Mouse (Mus musculus): Measurements from ENCODE around the gene Hist1h4d.
"Not testable (repeated sequence)": the region's sequence is repeated elsewhere in the genome, so short reads cannot be mapped to it uniquely, and the experiment has no call there.

The Hist1h4d gene

GRCm38 (mm10) chr13:23573034-23573897 is 8.1 kb upstream of the Hist1h4d start:
- DNase-seq (ENCODE audit: extremely low read depth, low read depth), result not testable (repeated sequence)

DNA sequence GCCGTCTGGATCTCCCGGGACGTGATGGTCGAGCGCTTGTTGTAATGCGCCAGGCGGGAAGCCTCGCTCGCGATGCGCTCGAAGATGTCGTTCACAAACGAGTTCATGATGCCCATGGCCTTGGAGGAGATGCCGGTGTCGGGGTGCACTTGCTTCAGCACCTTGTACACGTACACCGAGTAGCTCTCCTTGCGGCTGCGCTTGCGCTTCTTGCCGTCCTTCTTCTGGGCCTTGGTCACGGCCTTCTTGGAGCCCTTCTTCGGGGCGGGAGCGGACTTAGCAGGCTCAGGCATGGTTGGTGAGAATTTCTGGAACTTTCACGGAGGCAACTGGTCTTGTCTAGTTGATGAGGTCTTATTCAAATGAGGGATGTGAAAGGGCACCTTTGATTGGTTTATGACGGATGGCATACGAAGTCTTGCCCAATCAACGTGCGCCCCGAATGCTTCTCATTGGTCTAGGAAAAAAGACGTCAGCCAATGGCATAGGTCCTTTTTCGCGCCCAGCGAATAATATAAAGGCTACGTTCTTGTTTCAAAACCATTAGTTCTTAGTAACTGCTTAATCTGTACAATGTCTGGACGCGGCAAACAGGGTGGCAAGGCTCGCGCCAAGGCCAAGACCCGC is 7.4 kb upstream of the Hist1h4d start, which contains the start of the genes Hist1h2bf and Hist1h2ad:
Hist1h2bf (minus strand) TSS at position 299 of the 627 bp plus-strand sequence.
Hist1h2ad (plus strand) TSS at position 484 of the 627 bp plus-strand sequence.
- peak; percentile 99 for DNase-seq (ENCODE audit: extremely low read depth, low read depth)

GRCm38 (mm10) chr13:23574546-23575170 is 6.7 kb upstream of the Hist1h4d start:
- peak; percentile 56 for DNase-seq (ENCODE audit: extremely low read depth, low read depth)

- DNase-seq (ENCODE audit: extremely low read depth, low read depth), result peak; percentile 95
These were observed 6.0 kb upstream of the Hist1h4d start, which contains the start of gene Hist1h3d for GRCm38 (mm10) chr13:23575271-23575851. Gene Hist1h3d (plus strand): TSS chr13:23575763.

- DNase-seq (ENCODE audit: extremely low read depth, low read depth), result not testable (repeated sequence)
These were observed 5.5 kb upstream of the Hist1h4d start for GRCm38 (mm10) chr13:23575864-23576313.

- DNase-seq (ENCODE audit: extremely low read depth, low read depth), result peak; percentile 58
These were observed 5.0 kb upstream of the Hist1h4d start for GRCm38 (mm10) chr13:23576351-23576881.

- DNase-seq (ENCODE audit: extremely low read depth, low read depth), result no peak
These were observed 4.3 kb upstream of the Hist1h4d start for GRCm38 (mm10) chr13:23576906-23577639.

DNA sequence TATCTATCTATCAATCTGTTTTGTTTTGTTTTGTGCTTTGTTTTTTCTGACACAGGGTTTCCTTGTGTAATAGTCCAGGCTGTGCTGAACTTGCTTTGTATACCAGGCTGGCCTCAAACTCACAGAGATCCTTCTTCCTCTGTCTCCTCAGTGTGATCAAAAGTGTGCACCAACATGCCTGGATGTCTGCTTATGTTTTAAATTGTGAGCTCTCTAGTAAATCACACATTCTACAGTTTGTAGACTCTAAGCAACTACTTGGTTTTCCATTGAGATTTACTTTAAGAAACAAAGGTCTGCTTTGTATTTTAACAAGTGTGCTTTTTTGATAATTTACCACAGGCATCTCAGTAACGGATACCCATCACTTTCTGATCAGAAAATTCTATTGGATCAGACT is 3.6 kb upstream of the Hist1h4d start:
- no peak for DNase-seq (ENCODE audit: extremely low read depth, low read depth)

GRCm38 (mm10) chr13:23582219-23583056 is 1.0 kb downstream of the Hist1h4d start:
- DNase-seq (ENCODE audit: extremely low read depth, low read depth), result no peak

DNA sequence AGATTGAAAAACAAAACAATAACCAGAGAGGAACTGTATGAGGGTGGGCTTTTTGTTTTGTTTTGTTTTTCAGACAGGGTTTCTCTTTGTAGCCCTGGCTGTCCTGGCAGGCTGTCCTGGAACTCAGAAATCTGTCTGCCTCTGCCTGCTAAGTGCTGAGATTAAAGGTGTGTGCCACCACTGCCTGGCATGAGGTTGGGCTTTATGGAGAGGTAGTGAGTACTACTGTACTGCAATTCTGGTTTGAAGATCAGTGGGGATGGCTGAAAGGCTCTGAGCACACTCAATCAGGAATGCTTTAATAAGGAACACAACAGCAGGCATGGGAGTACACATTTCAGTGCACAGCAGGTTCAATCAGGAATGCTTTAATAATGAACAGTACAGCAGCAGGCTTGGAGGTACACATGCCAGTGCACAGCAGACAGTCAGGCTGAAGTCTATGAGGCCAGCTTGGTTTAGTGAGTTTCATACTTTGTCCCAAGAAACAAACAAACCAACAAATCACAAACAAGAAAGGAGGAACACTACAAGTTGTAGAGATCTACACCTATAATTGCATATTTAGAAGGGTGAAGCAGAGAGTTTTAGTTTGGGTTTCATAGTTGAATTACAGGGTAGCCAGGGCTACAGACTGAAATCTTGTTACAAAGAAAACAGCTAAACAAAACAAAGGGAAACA is 2.1 kb downstream of the Hist1h4d start:
- no peak for DNase-seq (ENCODE audit: extremely low read depth, low read depth)

GRCm38 (mm10) chr13:23584331-23584730 is 2.9 kb downstream of the Hist1h4d start:
- DNase-seq (ENCODE audit: extremely low read depth, low read depth), result no peak

- DNase-seq (ENCODE audit: extremely low read depth, low read depth), result peak; percentile 61
These were observed 3.6 kb downstream of the Hist1h4d start for GRCm38 (mm10) chr13:23585029-23585441.

GRCm38 (mm10) chr13:23585442-23586098 is 4.2 kb downstream of the Hist1h4d start:
- DNase-seq (ENCODE audit: extremely low read depth, low read depth), result peak; percentile 96

GRCm38 (mm10) chr13:23586099-23586939 is 4.9 kb downstream of the Hist1h4d start:
- DNase-seq (ENCODE audit: extremely low read depth, low read depth), result no peak

- no peak for DNase-seq (ENCODE audit: extremely low read depth, low read depth)
These were observed 5.5 kb downstream of the Hist1h4d start for GRCm38 (mm10) chr13:23586940-23587225.

DNA sequence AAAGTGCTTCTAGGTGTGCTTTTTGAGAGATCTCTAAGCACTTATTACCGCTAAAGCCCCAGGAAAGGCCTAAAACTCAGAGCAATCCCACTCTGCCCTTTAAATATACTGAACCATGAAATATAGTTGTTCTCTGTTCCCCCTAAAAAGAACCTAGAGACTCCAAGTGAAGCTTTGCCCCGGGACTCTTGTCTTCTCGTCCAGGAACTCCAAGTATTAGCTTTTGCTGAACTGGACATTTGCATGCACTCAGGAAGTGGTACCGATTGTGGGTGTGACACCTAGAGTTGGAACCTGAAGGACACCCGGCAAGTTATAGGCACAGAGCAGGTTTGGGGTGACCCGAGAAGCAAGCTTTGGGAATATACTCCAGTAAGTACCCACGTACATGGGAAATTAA is 9.8 kb downstream of the Hist1h4d start:
- DNase-seq (ENCODE audit: extremely low read depth, low read depth), result no peak

- DNase-seq (ENCODE audit: extremely low read depth, low read depth), result not testable (repeated sequence)
These were observed 10.5 kb downstream of the Hist1h4d start for GRCm38 (mm10) chr13:23591886-23592285.

DNA sequence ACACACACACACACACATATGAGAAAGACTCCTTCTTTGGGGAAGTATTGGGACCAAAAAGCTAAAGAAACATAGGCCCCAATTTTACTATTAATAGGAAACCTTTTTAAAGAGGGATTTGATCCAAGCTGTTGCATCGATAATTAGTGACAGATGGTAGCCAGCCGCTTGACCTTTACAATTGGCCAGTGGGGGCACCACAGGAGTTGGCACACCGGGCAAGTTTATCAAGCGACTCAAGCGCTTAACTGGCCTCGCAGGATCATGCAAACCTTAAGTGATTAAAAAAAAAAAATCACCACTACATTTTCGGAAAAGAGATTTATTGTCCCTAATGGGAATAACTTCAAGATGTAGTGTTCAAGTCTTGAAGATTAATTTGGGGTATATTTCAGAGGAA is 11.2 kb downstream of the Hist1h4d start:
- no peak for DNase-seq (ENCODE audit: extremely low read depth, low read depth)
